In genomic region chr8:61590551-61591431, GRCm38 (mm10) we compare ENCODE assay signal across 9 mouse cellular contexts.
A peak's percentile ranks its signal among the peaks of the same experiment; 100 is the strongest.
DNase-seq lines count a peak whose midpoint lies in the region; ATAC-seq and TF ChIP-seq lines count a peak whose summit lies in the region.
"Had no signal": no experiment of that assay in that cellular context is flagged by ENCODE, and none has a peak within 500 bp of the region (broad histone marks: within the 10 kb centered on the region; RNA-seq: fewer than 3 reads in every experiment).

No protein-coding gene starts in this region.

- 0 out of 2 replicates have a peak, but pooled peaks have one; percentile 10 for TF ChIP-seq EP300 in heart, adult 2 months (IDR thresholded peaks at IDR 0.05; ENCODE audit: insufficient read depth, low read depth, low read length)

- peaks cover 14% of the 10 kb centered on the region; the same call in 1 of the 2 replicates for H3K36me3 ChIP-seq in embryonic facial prominence, embryonic 10.5 days (replicated peaks)
- no peaks in the 10 kb centered on the region for H3K36me3 ChIP-seq in heart, adult 2 months (ENCODE audit: control insufficient read depth, insufficient read depth, low read length)
- no peaks in the 10 kb centered on the region for H3K36me3 ChIP-seq in limb, embryonic 14.5 days (ENCODE audit: control insufficient read depth, insufficient read depth, low read length)
- H3K36me3 ChIP-seq in midbrain, embryonic 15.5 days (replicated peaks), result no peaks in the 10 kb centered on the region
- H3K36me3 ChIP-seq: G1E had no signal

- peak; percentile 94 for DNase-seq in 3134 (ENCODE audit: extremely low read depth, insufficient read length, low spot score)
- DNase-seq in adrenal gland, postnatal 25 days, result peak; percentile 92
- peak; percentile 93 for DNase-seq in embryonic facial prominence, embryonic 10.5 days (ENCODE audit: low spot score)
- peak; percentile 88 to 91 for DNase-seq in heart, adult 2 months
- DNase-seq in kidney, adult 18-20 months, result peak; percentile 92
- DNase-seq in limb, embryonic 14.5 days (ENCODE audit: low spot score), result peak; percentile 86
- DNase-seq in spleen, postnatal 4 days (ENCODE audit: low spot score in 2 of 2), result peak; percentile 61 to 79

- H3K4me3 ChIP-seq in embryonic facial prominence, embryonic 10.5 days, result peak overlapping the region; percentile 80
- H3K4me3 ChIP-seq in heart, adult 2 months, result peak overlapping the region; percentile 66
- H3K4me3 ChIP-seq in limb, embryonic 14.5 days (replicated peaks; ENCODE audit: low read length), result peak overlapping the region; percentile 69
- H3K4me3 ChIP-seq in midbrain, embryonic 15.5 days, result peak overlapping the region; percentile 62

- intact Hi-C loops in heart, adult 2 months (cut with DNase I), result loop anchor here (5.0 kb wide), 1 partner anchor 77 kb away; no protein-coding TSS in a partner anchor

- H3K9me3 ChIP-seq in embryonic facial prominence, embryonic 10.5 days, result no peaks in the 10 kb centered on the region
- no peaks in the 10 kb centered on the region for H3K9me3 ChIP-seq in limb, embryonic 14.5 days (ENCODE audit: control insufficient read depth, low read length)
- H3K9me3 ChIP-seq in midbrain, embryonic 15.5 days, result no peaks in the 10 kb centered on the region
- H3K9me3 ChIP-seq: G1E had no signal

- no peaks in the 10 kb centered on the region for H3K27me3 ChIP-seq in embryonic facial prominence, embryonic 10.5 days (replicated peaks; ENCODE audit: low read depth, poor library complexity, severe bottlenecking)
- H3K27me3 ChIP-seq in heart, adult 2 months (ENCODE audit: control insufficient read depth, insufficient read depth, low read length), result no peaks in the 10 kb centered on the region
- no peaks in the 10 kb centered on the region for H3K27me3 ChIP-seq in limb, embryonic 14.5 days (ENCODE audit: control insufficient read depth, insufficient read depth, low read length)
- no peaks in the 10 kb centered on the region for H3K27me3 ChIP-seq in midbrain, embryonic 15.5 days (replicated peaks)

- peak; percentile 89 for ATAC-seq in limb, embryonic 14.5 days (ENCODE audit: low FRiP score, low read depth)
- peak; percentile 90 for ATAC-seq in midbrain, embryonic 15.5 days (replicated peaks)

- peak overlapping the region; percentile 56 for H3K9ac ChIP-seq in heart, adult 2 months (ENCODE audit: low read depth, low read length)
- H3K9ac ChIP-seq in limb, embryonic 14.5 days (ENCODE audit: low read depth, low read length, severe bottlenecking), result peak overlapping the region; percentile 73
- peak overlapping the region; percentile 52 for H3K9ac ChIP-seq in midbrain, embryonic 15.5 days

- H3K27ac ChIP-seq in embryonic facial prominence, embryonic 10.5 days (replicated peaks), result peak overlapping the region; percentile 91
- peak overlapping the region; percentile 88 for H3K27ac ChIP-seq in heart, adult 2 months
- peak overlapping the region; percentile 91 for H3K27ac ChIP-seq in limb, embryonic 14.5 days (replicated peaks; ENCODE audit: low read depth, low read length)
- peak overlapping the region; percentile 68 for H3K27ac ChIP-seq in midbrain, embryonic 15.5 days

- WGBS in embryonic facial prominence, embryonic 10.5 days, result under 1% methylated on average over 35 of the region's 35 CpGs
- WGBS in heart, adult 2 months, result under 1% methylated on average over 35 of the region's 35 CpGs
- 0% methylated on average over 33 of the region's 35 CpGs for WGBS in limb, embryonic 14.5 days
- WGBS in midbrain, embryonic 15.5 days, result under 1% methylated on average over 35 of the region's 35 CpGs

- H3K4me2 ChIP-seq in limb, embryonic 14.5 days (replicated peaks; ENCODE audit: low read depth, low read length, severe bottlenecking), result peak overlapping the region; percentile 68
- H3K4me2 ChIP-seq in midbrain, embryonic 15.5 days, result peak overlapping the region; percentile 97

- no peaks in the 10 kb centered on the region for H3K79me2 ChIP-seq in heart, adult 2 months (replicated peaks; ENCODE audit: control insufficient read depth, insufficient read depth, low read length)

- TF ChIP-seq CTCF in heart, adult 2 months (IDR thresholded peaks at IDR 0.05), result no peak

- H3K4me1 ChIP-seq in embryonic facial prominence, embryonic 10.5 days, result peaks cover 55% of the 10 kb centered on the region
- no peaks in the 10 kb centered on the region; the same call in 1 of the 2 replicates for H3K4me1 ChIP-seq in heart, adult 2 months (ENCODE audit: control insufficient read depth, insufficient read depth, low read length)
- H3K4me1 ChIP-seq in limb, embryonic 14.5 days (ENCODE audit: control insufficient read depth, insufficient read depth, low read length), result peaks cover 21% of the 10 kb centered on the region
- peaks cover 13% of the 10 kb centered on the region for H3K4me1 ChIP-seq in midbrain, embryonic 15.5 days

- TF ChIP-seq POLR2A in heart, adult 2 months (IDR thresholded peaks at IDR 0.05; ENCODE audit: insufficient read depth, low read depth, low read length), result no peak
- peak; percentile 67; the same call in 1 of the 2 replicates for TF ChIP-seq POLR2A in limb, embryonic 14.5 days (IDR thresholded peaks at IDR 0.05; ENCODE audit: borderline replicate concordance, extremely low read depth, insufficient read depth, insufficient read length)

Comparison
In these comparisons a context has a peak if more than half of its experiments do, and no peak if none do; other contexts are left out.
1. Peak in every context shown above with its lines: DNase-seq, ATAC-seq, H3K4me3 ChIP-seq and H3K27ac ChIP-seq.